Mouse (Mus musculus) spleen, adult 2 months (tissue): ENCODE results near the gene Ggps1.

Source experiments
- CTCF ChIP-seq: fragments of 200-500 bp; IDR thresholded peaks from 2 replicates; pipeline ENCODE4 v1.5.1; 2011; ENCODE audit warnings: mild to moderate bottlenecking, inconsistent platforms; ENCODE audit not compliant: insufficient read depth, insufficient read length, insufficient replicate concordance; ENCODE audit errors: extremely low read depth
- POLR2A ChIP-seq: fragments of 200-500 bp; IDR thresholded peaks from 2 replicates; pipeline ENCODE4 v1.6.1; 2011; ENCODE audit warnings: low read depth, low read length, inconsistent platforms

GRCm38 (mm10) chr13:14062209-14063012 is 877 bp downstream of the Ggps1 start:
- TF ChIP-seq CTCF (no peak), POLR2A (no peak)
